Mouse (Mus musculus) forebrain, embryonic 14.5 days (tissue): Measurements from ENCODE around the gene Ets2. TPM values are rescaled to one million over a fixed set of nuclear protein-coding genes. Genes with fewer than 3 reads are reported as not detected.
"Not testable (repeated sequence)": the region's sequence is repeated elsewhere in the genome, so short reads cannot be mapped to it uniquely, and the experiment has no call there.

Source experiments
- ATAC-seq: fragments of 200-750 bp; cut with Nextera tagmentation; 2 replicates; pipeline ENCODE4 v1.8.0; 2017; ENCODE audit warnings: mild to moderate bottlenecking, moderate library complexity
- DNase-seq: peaks from one replicate; pipeline ENCODE4 v3.0.0-alpha.2; 2015; ENCODE audit warnings: low spot score
- H3K27ac ChIP-seq: fragments of 300-500 bp; sonication (generic); 2 replicates; pipeline ENCODE4 v1.5.1; 2014; ENCODE audit warnings: low read depth, mild to moderate bottlenecking, control low read depth, low read length, moderate library complexity
- H3K27me3 ChIP-seq: fragments of 300-500 bp; sonication (generic); replicated peaks from 2 replicates; pipeline ENCODE4 v1.6.1; 2014; ENCODE audit warnings: low read length, control low read depth, mixed read lengths; ENCODE audit not compliant: control insufficient read depth, insufficient read depth
- H3K36me3 ChIP-seq: fragments of 300-500 bp; sonication (generic); 2 replicates; pipeline ENCODE4 v1.6.1; 2014; ENCODE audit warnings: low read length, control low read depth; ENCODE audit not compliant: control insufficient read depth, insufficient read depth
- H3K4me1 ChIP-seq: fragments of 300-500 bp; sonication (generic); 2 replicates; pipeline ENCODE4 v1.6.1; 2014; ENCODE audit warnings: antibody characterized with exemption, low read length, control low read depth; ENCODE audit not compliant: control insufficient read depth, insufficient read depth
- H3K4me2 ChIP-seq: fragments of 300-500 bp; sonication (generic); 2 replicates; pipeline ENCODE4 v1.6.1; 2014; ENCODE audit warnings: mild to moderate bottlenecking, control low read depth, low read length
- H3K4me3 ChIP-seq: fragments of 300-500 bp; sonication (generic); 2 replicates; pipeline ENCODE4 v1.5.1; 2014; ENCODE audit warnings: low read depth, low read length, control low read depth
- H3K9ac ChIP-seq: fragments of 300-500 bp; sonication (generic); 2 replicates; pipeline ENCODE4 v1.6.1; 2014; ENCODE audit warnings: mild to moderate bottlenecking, low read length, control low read depth, moderate library complexity
- H3K9me3 ChIP-seq: fragments of 300-500 bp; sonication (generic); replicated peaks from 2 replicates; pipeline ENCODE4 v1.6.1; 2016; ENCODE audit warnings: low read length, control low read depth, mixed read lengths; ENCODE audit not compliant: control insufficient read depth
- WGBS: fragments of 180-500 bp; shearing (Covaris S2); extraction: QIAGEN DNeasy Blood & Tissue Kit; methylation state at CpG from one replicate; pipeline ENCODE4 v1.1.7; 2014; 5-methylcytosine and 5-hydroxymethylcytosine counted together
- polyA plus RNA-seq: library from polyadenylated mRNA; unstranded; fragments of >200 nt; fragmentation: Nextera tagmentation; extraction: Ambion mirVana; gene quantifications from 2 replicates; pipeline ENCODE4 v1.2.1, GENCODE M21; 2014

Ets2 gene
- polyA plus RNA-seq, 1 experiment from 2014 or later, result 10.2 TPM

- not testable (repeated sequence) for ATAC-seq, H3K27ac ChIP-seq, H3K4me3 ChIP-seq, H3K4me2 ChIP-seq, DNase-seq, H3K27me3 ChIP-seq, H3K9me3 ChIP-seq, H3K9ac ChIP-seq, H3K4me1 ChIP-seq, H3K36me3 ChIP-seq
- WGBS, result 82% methylated on average over 8 of the region's 8 CpGs
Observed at GRCm38 (mm10) chr16:95764041-95764440, 62.2 kb downstream of the Ets2 start.

GRCm38 (mm10) chr16:95766181-95766580 lies 64.3 kb downstream of the Ets2 start:
- no peak overlapping the region for H3K4me3 ChIP-seq
- WGBS, result 81% methylated on average over 3 of the region's 3 CpGs
- no peak overlapping the region for H3K4me2 ChIP-seq
- H3K9ac ChIP-seq, result no peak overlapping the region
- no peak overlapping the region for H3K27ac ChIP-seq
- DNase-seq, result no peak
- no peaks in the 10 kb centered on the region for H3K4me1 ChIP-seq
- H3K27me3 ChIP-seq, result no peaks in the 10 kb centered on the region
- H3K9me3 ChIP-seq, result no peaks in the 10 kb centered on the region
- ATAC-seq, result no peak
- no peaks in the 10 kb centered on the region for H3K36me3 ChIP-seq

- WGBS, result 63% methylated on average over 2 of the region's 2 CpGs
- no peak for ATAC-seq
Observed at GRCm38 (mm10) chr16:95767246-95767645, 65.4 kb downstream of the Ets2 start.

GRCm38 (mm10) chr16:95769066-95769995 lies 67.5 kb downstream of the Ets2 start:
- WGBS, result 32% methylated on average over 14 of the region's 14 CpGs
- H3K4me3 ChIP-seq, result no peak overlapping the region
- no peaks in the 10 kb centered on the region for H3K36me3 ChIP-seq
- DNase-seq (peak; percentile 59), ATAC-seq (0 out of 2 replicates have a peak, but pooled peaks have one; percentile 5)
- H3K9me3 ChIP-seq, result no peaks in the 10 kb centered on the region
- H3K9ac ChIP-seq, result no peak overlapping the region
- H3K4me2 ChIP-seq, result no peak overlapping the region
- H3K27ac ChIP-seq, result no peak overlapping the region
- no peaks in the 10 kb centered on the region for H3K4me1 ChIP-seq
- H3K27me3 ChIP-seq, result no peaks in the 10 kb centered on the region

More at GRCm38 (mm10) chr16:95767246-95767645, 65.4 kb downstream of the Ets2 start:
- Histone ChIP-seq H3K36me3 (no peaks in the 10 kb centered on the region), H3K4me1 (no peaks in the 10 kb centered on the region), H3K27ac (no peak overlapping the region), H3K4me3 (no peak overlapping the region), H3K4me2 (no peak overlapping the region), H3K9ac (no peak overlapping the region), H3K27me3 (no peaks in the 10 kb centered on the region), H3K9me3 (no peaks in the 10 kb centered on the region)
- no peak for DNase-seq

- Histone ChIP-seq H3K9me3 (no peaks in the 10 kb centered on the region), H3K9ac (no peak overlapping the region), H3K27me3 (no peaks in the 10 kb centered on the region), H3K4me3 (no peak overlapping the region), H3K4me2 (no peak overlapping the region), H3K36me3 (no peaks in the 10 kb centered on the region), H3K4me1 (no peaks in the 10 kb centered on the region), H3K27ac (no peak overlapping the region)
- no peak for DNase-seq
- ATAC-seq, result peak; percentile 52; the same call in 1 of the 2 replicates
- 68% methylated on average over 5 of the region's 5 CpGs for WGBS
Observed at GRCm38 (mm10) chr16:95769996-95770334, 68.1 kb downstream of the Ets2 start.

- no peak overlapping the region for H3K4me2 ChIP-seq
- no peaks in the 10 kb centered on the region for H3K36me3 ChIP-seq
- DNase-seq (peak; percentile 77), ATAC-seq (peak; percentile 75; the same call in 1 of the 2 replicates)
- H3K27me3 ChIP-seq, result no peaks in the 10 kb centered on the region
- H3K4me3 ChIP-seq, result no peak overlapping the region
- H3K4me1 ChIP-seq, result no peaks in the 10 kb centered on the region
- H3K9ac ChIP-seq, result no peak overlapping the region
- H3K9me3 ChIP-seq, result no peaks in the 10 kb centered on the region
- H3K27ac ChIP-seq, result no peak overlapping the region
Observed at GRCm38 (mm10) chr16:95770402-95770801, 68.5 kb downstream of the Ets2 start.

Other genes with a start within 250 kb of the Ets2 start
- 0.75 and 1.0 TPM in 2 replicates for gene Erg, start 115.5 kb upstream of the Ets2 start, polyA plus RNA-seq